Mouse (Mus musculus): ENCODE results near the gene Snx21.

GRCm38 (mm10) chr2:164833314-164833959 lies 47.8 kb downstream of the Snx21 start, which contains the start of gene Neurl2:
- TF ChIP-seq CTCF (IDR thresholded peaks at IDR 0.05; ENCODE audit: borderline replicate concordance, insufficient read depth, low read length), result 0 out of 2 replicates have a peak, but pooled peaks have one; percentile 10
- TF ChIP-seq POLR2A (IDR thresholded peaks at IDR 0.05; ENCODE audit: low read depth, low read length), result peak; percentile 87
